Mouse (Mus musculus) kidney, postnatal 14 days (tissue): ENCODE results near the gene Lamb2.

Experiments used
- DNase-seq: peaks from one replicate; pipeline ENCODE4 v3.0.0; 2022; ENCODE audit warnings: mixed read lengths

Gene Lamb2

GRCm38 (mm10) chr9:108493246-108493645 lies 13.7 kb downstream of the Lamb2 start:
- DNase-seq: no peak

GRCm38 (mm10) chr9:108494146-108494825 lies 14.8 kb downstream of the Lamb2 start:
- no peak for DNase-seq

- no peak for DNase-seq
Measured at GRCm38 (mm10) chr9:108494905-108495304, 15.4 kb downstream of the Lamb2 start.

GRCm38 (mm10) chr9:108499231-108499630 lies 19.7 kb downstream of the Lamb2 start:
- no peak for DNase-seq

- no peak for DNase-seq
Measured at GRCm38 (mm10) chr9:108499943-108500342, 20.4 kb downstream of the Lamb2 start.

GRCm38 (mm10) chr9:108506901-108507300 lies 27.4 kb downstream of the Lamb2 start:
- DNase-seq: no peak

GRCm38 (mm10) chr9:108507619-108508434 lies 28.3 kb downstream of the Lamb2 start, which contains the start of gene Qars:
Gene Qars, plus strand, starts transcription at chr9:108507706.
- DNase-seq: peak; percentile 98

GRCm38 (mm10) chr9:108508776-108509175 lies 29.2 kb downstream of the Lamb2 start:
- no peak for DNase-seq

GRCm38 (mm10) chr9:108516380-108517251 lies 37.1 kb downstream of the Lamb2 start, which contains the start of gene Qrich1:
Gene Qrich1, plus strand, starts transcription at chr9:108516806.
- peak; percentile 97 for DNase-seq

GRCm38 (mm10) chr9:108517253-108517930 lies 37.9 kb downstream of the Lamb2 start:
- DNase-seq: peak; percentile 93

- no peak for DNase-seq
Measured at GRCm38 (mm10) chr9:108517931-108518332, 38.4 kb downstream of the Lamb2 start.

- no peak for DNase-seq
Measured at GRCm38 (mm10) chr9:108521604-108522003, 42.1 kb downstream of the Lamb2 start.

- no peak for DNase-seq
Measured at GRCm38 (mm10) chr9:108523341-108523740, 43.8 kb downstream of the Lamb2 start.

GRCm38 (mm10) chr9:108525400-108525799 lies 45.9 kb downstream of the Lamb2 start:
- DNase-seq: no peak

GRCm38 (mm10) chr9:108530954-108531353 lies 51.4 kb downstream of the Lamb2 start:
- no peak for DNase-seq

- no peak for DNase-seq
Measured at GRCm38 (mm10) chr9:108531496-108531895, 52.0 kb downstream of the Lamb2 start.
